Mouse (Mus musculus): Measurements from ENCODE around the gene Tnrc18. TPM values are rescaled to one million over a fixed set of nuclear protein-coding genes. Genes with fewer than 3 reads are reported as not detected.

The Tnrc18 gene
- polyA plus RNA-seq, 1 experiment from 2014 or later: 3.4 TPM

DNA sequence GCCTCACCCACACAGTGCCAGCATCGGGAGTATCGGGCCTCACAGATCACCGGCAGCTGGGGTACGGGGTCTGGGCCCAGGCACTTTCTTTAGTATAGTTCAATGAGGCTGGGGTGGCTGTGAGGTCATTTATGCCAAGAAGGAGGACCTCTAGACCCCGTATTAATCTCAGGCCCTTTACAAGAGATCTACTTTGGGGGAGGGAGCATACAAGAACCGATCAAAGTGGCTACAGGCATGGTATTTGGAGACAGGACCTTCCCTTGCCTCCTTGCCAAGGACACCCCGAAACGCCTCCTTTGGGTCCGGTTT lies 4.5 kb upstream of the Tnrc18 start:
- no peak for ATAC-seq (ENCODE audit: insufficient read depth)

DNA sequence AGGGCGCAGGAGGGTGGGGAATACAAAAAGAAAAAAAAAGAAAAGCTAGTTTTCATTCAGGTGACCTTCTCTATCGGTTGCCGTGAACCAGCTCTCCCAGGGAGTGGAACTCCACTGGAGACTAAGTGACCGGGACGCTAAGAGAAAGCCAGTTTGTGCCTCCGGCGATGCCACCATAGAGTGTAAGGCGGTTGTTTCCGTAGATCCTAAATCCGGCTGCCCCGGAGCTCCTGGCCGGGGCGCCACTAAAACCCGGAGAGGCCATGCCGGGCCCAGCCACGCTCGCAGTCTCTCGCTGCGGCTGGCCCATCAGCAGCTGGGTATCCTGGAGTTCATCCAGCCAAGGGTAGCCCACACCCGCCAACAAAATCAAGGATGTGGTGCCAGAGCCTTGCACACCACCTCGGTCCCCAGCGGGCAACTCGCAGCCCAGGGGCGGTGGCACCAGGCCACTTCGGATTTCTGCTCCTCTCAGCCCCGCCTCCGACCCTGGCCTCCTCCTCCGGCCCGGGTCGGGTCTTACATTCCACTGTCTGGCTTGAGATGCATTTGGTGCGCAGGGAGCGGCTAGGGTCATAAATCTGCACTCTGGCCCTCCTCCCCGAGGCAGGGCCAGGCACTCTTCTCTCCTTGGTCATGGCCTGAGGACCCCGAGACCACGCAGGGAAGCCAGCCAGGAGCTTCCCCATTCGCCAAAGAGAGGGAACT lies 4.0 kb upstream of the Tnrc18 start:
- Histone ChIP-seq H3K9me3 (replicated peaks) (no peaks in the 10 kb centered on the region), H3K36me3 (replicated peaks) (no peaks in the 10 kb centered on the region), H3K9ac (peak overlapping the region; percentile 52), H3K4me1 (replicated peaks) (peaks cover 34% of the 10 kb centered on the region), H3K4me2 (peak overlapping the region; percentile 68), H3K27ac (replicated peaks) (peak overlapping the region; percentile 86), H3K27me3 (peaks cover 98% of the 10 kb centered on the region), H3K4me3 (replicated peaks) (peak overlapping the region; percentile 63)
- under 1% methylated on average over 36 of the region's 36 CpGs for WGBS (ENCODE audit: insufficient replicate concordance)
- ATAC-seq (ENCODE audit: insufficient read depth): peak; percentile 21; the same call in 1 of the 2 replicates

More for the DNA sequence above, 4.5 kb upstream of the Tnrc18 start:
- 0% methylated on average over 9 of the region's 9 CpGs for WGBS (ENCODE audit: insufficient replicate concordance)
- peak overlapping the region; percentile 28; the same call in 1 of the 2 replicates for H3K9ac ChIP-seq
- H3K4me2 ChIP-seq: peak overlapping the region; percentile 68
- H3K4me3 ChIP-seq (replicated peaks): peak overlapping the region; percentile 63
- no peaks in the 10 kb centered on the region for H3K9me3 ChIP-seq (replicated peaks)
- peaks cover 31% of the 10 kb centered on the region for H3K4me1 ChIP-seq (replicated peaks)
- H3K27ac ChIP-seq (replicated peaks): peak overlapping the region; percentile 86
- no peaks in the 10 kb centered on the region for H3K36me3 ChIP-seq (replicated peaks)
- H3K27me3 ChIP-seq: peaks cover 97% of the 10 kb centered on the region

DNA sequence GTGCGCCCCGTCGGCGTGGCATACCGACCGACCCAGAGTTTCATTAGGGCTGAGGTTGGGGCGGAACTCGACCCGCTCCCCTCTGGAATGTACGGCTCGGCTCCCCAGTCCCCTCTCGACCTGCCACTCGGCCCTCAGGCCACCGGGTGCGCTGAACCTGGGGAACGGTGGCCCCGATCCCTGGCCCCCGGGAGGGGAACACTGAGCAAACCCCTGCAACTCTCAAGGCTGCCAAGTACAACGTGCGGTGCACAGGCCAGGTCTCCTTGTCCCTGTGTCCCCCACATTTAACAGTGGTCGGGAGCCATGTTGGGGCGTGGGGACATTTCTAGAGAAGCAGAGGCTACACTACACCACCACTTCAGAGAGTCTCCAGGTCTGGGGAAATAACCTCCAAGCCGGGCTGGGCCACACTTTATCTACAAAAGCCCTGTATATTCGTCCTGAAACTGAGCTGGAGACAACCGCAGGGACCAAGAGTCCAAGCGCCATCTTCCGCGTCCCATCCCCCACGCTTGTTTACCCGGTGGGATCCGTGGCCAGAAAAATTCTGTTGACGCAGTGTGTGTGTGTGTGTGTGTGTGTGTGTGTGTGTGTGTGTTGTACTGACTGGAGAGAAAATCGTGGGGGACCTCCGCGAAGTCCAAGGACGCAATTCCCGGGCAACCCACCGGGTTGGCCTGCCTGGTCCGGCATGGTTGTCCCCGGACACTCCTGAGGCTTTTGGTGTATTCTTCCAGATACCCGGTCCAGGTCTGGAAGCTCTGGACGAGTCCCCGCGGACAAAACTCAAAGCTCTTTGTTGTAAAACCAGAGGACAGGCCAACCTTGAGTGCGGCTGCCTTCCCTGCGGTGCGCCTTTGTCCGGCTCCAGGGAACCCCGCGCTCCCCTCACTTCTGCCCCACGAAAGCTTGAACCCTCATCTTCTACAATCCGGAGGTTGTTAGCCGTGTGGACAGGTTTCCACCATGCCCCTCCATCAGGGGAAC lies 3.1 kb upstream of the Tnrc18 start:
- H3K36me3 ChIP-seq (replicated peaks): no peaks in the 10 kb centered on the region
- H3K4me3 ChIP-seq (replicated peaks): peak overlapping the region; percentile 63
- peaks cover 100% of the 10 kb centered on the region for H3K27me3 ChIP-seq
- H3K27ac ChIP-seq (replicated peaks): peak overlapping the region; percentile 86
- H3K9ac ChIP-seq: peak overlapping the region; percentile 52
- ATAC-seq (ENCODE audit: insufficient read depth): no peak
- H3K9me3 ChIP-seq (replicated peaks): no peaks in the 10 kb centered on the region
- peak overlapping the region; percentile 68 for H3K4me2 ChIP-seq
- WGBS (ENCODE audit: insufficient replicate concordance): under 1% methylated on average over 53 of the region's 53 CpGs
- peaks cover 40% of the 10 kb centered on the region for H3K4me1 ChIP-seq (replicated peaks)

DNA sequence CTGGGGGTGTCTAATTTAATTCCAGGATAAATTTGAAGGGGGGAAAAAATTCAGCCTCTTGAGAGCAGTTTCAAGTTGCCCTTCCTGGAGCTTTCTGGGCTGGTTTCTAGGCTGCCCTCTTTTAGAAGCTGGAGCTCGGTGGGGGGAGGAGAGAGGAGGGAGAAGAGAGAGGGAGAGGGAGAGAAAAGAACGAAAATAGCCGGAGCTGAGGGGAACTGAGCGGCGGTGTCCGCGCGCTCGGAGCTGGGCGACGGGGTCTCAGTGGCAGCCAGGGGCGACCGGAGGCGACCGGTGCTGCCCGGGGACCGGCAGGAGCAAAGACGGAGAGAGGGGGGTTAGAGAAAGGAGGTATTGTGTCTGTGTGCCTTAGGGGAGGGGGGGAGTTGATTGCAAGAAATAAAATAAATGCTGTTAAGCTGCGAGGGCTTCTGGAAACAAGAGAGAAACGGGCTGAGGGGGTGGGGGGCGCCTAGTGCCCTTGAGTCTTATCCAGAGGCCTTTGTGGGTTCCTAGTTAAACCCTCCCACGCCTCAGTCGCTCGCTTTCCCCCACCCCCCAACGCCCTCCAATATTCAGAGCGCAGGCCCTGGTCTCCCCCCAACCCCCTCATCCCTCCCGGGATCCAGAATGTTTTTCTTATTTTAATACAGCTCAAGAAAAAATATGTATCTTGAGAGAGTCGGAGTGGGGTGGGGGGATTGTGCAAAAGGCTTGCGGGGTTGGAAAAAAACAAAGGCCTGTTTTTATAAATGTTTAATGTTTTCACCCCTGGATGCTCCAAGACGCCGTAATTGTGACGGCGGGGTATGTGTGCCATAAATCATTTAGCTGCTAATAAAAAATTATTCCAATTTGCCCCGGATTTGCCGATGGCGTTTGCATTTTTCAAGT lies 2.2 kb upstream of the Tnrc18 start:
- Histone ChIP-seq H3K36me3 (replicated peaks) (no peaks in the 10 kb centered on the region), H3K27ac (replicated peaks) (peak overlapping the region; percentile 86), H3K9ac (peak overlapping the region; percentile 50), H3K4me2 (peak overlapping the region; percentile 68), H3K4me1 (replicated peaks) (peaks cover 40% of the 10 kb centered on the region), H3K9me3 (replicated peaks) (no peaks in the 10 kb centered on the region), H3K27me3 (peaks cover 100% of the 10 kb centered on the region), H3K4me3 (replicated peaks) (peak overlapping the region; percentile 63)
- no peak for ATAC-seq (ENCODE audit: insufficient read depth)
- under 1% methylated on average over 34 of the region's 36 CpGs for WGBS (ENCODE audit: insufficient replicate concordance)

GRCm38 (mm10) chr5:142818435-142819360 lies 1.2 kb upstream of the Tnrc18 start:
- Histone ChIP-seq H3K27me3 (peaks cover 100% of the 10 kb centered on the region), H3K4me1 (replicated peaks) (peaks cover 37% of the 10 kb centered on the region)
- ATAC-seq (ENCODE audit: insufficient read depth): no peak

DNA sequence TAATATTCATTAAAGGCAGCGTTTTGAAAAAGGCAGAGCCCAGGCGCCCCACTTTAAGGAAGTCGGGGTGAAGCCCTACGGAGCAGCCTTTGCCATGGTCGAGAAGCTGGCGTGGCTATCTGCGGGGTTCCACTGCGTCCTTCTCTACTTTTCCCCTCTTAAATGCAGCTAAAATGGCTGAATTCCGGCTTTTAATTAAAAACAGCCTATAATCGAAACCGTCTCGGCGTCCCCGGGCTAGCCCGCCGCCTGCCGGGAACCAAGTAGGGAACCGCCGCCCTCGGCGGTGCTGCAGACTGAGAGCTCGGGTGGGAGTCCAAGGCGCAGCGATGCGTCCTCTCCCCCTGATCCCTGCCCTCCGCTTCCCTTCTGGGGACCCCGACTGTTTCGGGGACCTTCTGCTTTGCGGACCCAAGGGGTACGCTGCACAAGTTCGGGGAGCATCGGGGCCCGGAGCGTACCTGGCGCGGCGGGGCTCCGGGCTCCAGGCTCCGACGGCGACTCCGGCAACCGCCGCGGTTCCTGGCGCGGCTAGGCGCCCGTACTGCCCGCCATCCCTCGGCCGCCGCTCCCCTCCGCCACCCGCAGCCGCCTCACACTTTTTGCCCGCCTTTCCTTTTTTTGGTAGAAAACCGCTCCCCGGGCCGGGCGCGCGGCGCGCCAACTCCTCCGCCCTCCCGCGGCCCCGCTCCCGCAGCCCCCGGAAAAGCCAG lies 495 bp downstream of the Tnrc18 start:
- ATAC-seq (ENCODE audit: insufficient read depth): no peak
- peak overlapping the region; percentile 91 for H3K27ac ChIP-seq (replicated peaks)
- no peaks in the 10 kb centered on the region for H3K36me3 ChIP-seq (replicated peaks)
- H3K4me2 ChIP-seq: peak overlapping the region; percentile 68
- H3K9ac ChIP-seq: peak overlapping the region; percentile 59
- H3K4me3 ChIP-seq (replicated peaks): peak overlapping the region; percentile 63
- peaks cover 100% of the 10 kb centered on the region for H3K27me3 ChIP-seq
- peaks cover 45% of the 10 kb centered on the region for H3K4me1 ChIP-seq (replicated peaks)
- WGBS (ENCODE audit: insufficient replicate concordance): under 1% methylated on average over 71 of the region's 71 CpGs
- H3K9me3 ChIP-seq (replicated peaks): no peaks in the 10 kb centered on the region

More at GRCm38 (mm10) chr5:142818435-142819360, 1.2 kb upstream of the Tnrc18 start:
- no peaks in the 10 kb centered on the region for H3K36me3 ChIP-seq (replicated peaks)
- H3K4me3 ChIP-seq (replicated peaks): peak overlapping the region; percentile 63
- H3K9me3 ChIP-seq (replicated peaks): no peaks in the 10 kb centered on the region
- peak overlapping the region; percentile 86 for H3K27ac ChIP-seq (replicated peaks)
- peak overlapping the region; percentile 50 for H3K9ac ChIP-seq
- WGBS (ENCODE audit: insufficient replicate concordance): under 1% methylated on average over 42 of the region's 43 CpGs
- peak overlapping the region; percentile 68 for H3K4me2 ChIP-seq

GRCm38 (mm10) chr5:142816031-142816810 lies 1.2 kb downstream of the Tnrc18 start:
- WGBS (ENCODE audit: insufficient replicate concordance): 0% methylated on average over 39 of the region's 39 CpGs
- peaks cover 51% of the 10 kb centered on the region for H3K4me1 ChIP-seq (replicated peaks)
- no peaks in the 10 kb centered on the region for H3K36me3 ChIP-seq (replicated peaks)
- peak overlapping the region; percentile 59 for H3K9ac ChIP-seq
- H3K9me3 ChIP-seq (replicated peaks): no peaks in the 10 kb centered on the region
- ATAC-seq (ENCODE audit: insufficient read depth): no peak
- peak overlapping the region; percentile 68 for H3K4me2 ChIP-seq
- peaks cover 100% of the 10 kb centered on the region for H3K27me3 ChIP-seq
- peak overlapping the region; percentile 91 for H3K27ac ChIP-seq (replicated peaks)
- H3K4me3 ChIP-seq (replicated peaks): peak overlapping the region; percentile 63

GRCm38 (mm10) chr5:142815421-142816001 lies 2.0 kb downstream of the Tnrc18 start:
- H3K27me3 ChIP-seq: peaks cover 100% of the 10 kb centered on the region
- WGBS (ENCODE audit: insufficient replicate concordance): under 1% methylated on average over 30 of the region's 30 CpGs
- H3K4me1 ChIP-seq (replicated peaks): peaks cover 57% of the 10 kb centered on the region

More at GRCm38 (mm10) chr5:142815421-142816001, 2.0 kb downstream of the Tnrc18 start:
- Histone ChIP-seq H3K36me3 (replicated peaks) (no peaks in the 10 kb centered on the region), H3K27ac (replicated peaks) (peak overlapping the region; percentile 91), H3K9me3 (replicated peaks) (no peaks in the 10 kb centered on the region), H3K4me3 (replicated peaks) (peak overlapping the region; percentile 63), H3K4me2 (peak overlapping the region; percentile 68), H3K9ac (peak overlapping the region; percentile 59)
- no peak for ATAC-seq (ENCODE audit: insufficient read depth)
